Mouse (Mus musculus) thymus, postnatal 4 days (tissue): Measurements from ENCODE around the gene Pla2g2c.

Source experiments
- DNase-seq: peaks from one replicate; pipeline ENCODE4 v3.0.0; 2021

The Pla2g2c gene

GRCm38 (mm10) chr4:138724354-138725126 lies at the start of gene Pla2g2c:
TSS of gene Pla2g2c (plus strand) at chr4:138724792.
- DNase-seq: peak; percentile 36

GRCm38 (mm10) chr4:138676480-138676879 lies 48.1 kb upstream of the Pla2g2c start:
- peak; percentile 38 for DNase-seq

GRCm38 (mm10) chr4:138677579-138677978 lies 47.0 kb upstream of the Pla2g2c start:
- DNase-seq: peak; percentile 10

- no peak for DNase-seq
Observed at GRCm38 (mm10) chr4:138680124-138680523, 44.5 kb upstream of the Pla2g2c start.

- no peak for DNase-seq
Observed at GRCm38 (mm10) chr4:138682760-138683159, 41.8 kb upstream of the Pla2g2c start.

- DNase-seq: no peak
Observed at GRCm38 (mm10) chr4:138685813-138686212, 38.8 kb upstream of the Pla2g2c start.

GRCm38 (mm10) chr4:138689094-138689512 lies 35.5 kb upstream of the Pla2g2c start:
- no peak for DNase-seq

- no peak for DNase-seq
Observed at GRCm38 (mm10) chr4:138690561-138690960, 34.0 kb upstream of the Pla2g2c start.

- DNase-seq: no peak
Observed at GRCm38 (mm10) chr4:138691443-138692181, 33.0 kb upstream of the Pla2g2c start.

- no peak for DNase-seq
Observed at GRCm38 (mm10) chr4:138693043-138693692, 31.4 kb upstream of the Pla2g2c start.

GRCm38 (mm10) chr4:138696720-138697119 lies 27.9 kb upstream of the Pla2g2c start:
- no peak for DNase-seq

GRCm38 (mm10) chr4:138697166-138697860 lies 27.3 kb upstream of the Pla2g2c start:
- DNase-seq: no peak

GRCm38 (mm10) chr4:138698296-138698695 lies 26.3 kb upstream of the Pla2g2c start:
- DNase-seq: no peak

- DNase-seq: peak; percentile 53
Observed at GRCm38 (mm10) chr4:138700184-138700982, 24.2 kb upstream of the Pla2g2c start.

- DNase-seq: no peak
Observed at GRCm38 (mm10) chr4:138701111-138701510, 23.5 kb upstream of the Pla2g2c start.

- no peak for DNase-seq
Observed at GRCm38 (mm10) chr4:138702031-138702430, 22.6 kb upstream of the Pla2g2c start.

GRCm38 (mm10) chr4:138702528-138702927 lies 22.1 kb upstream of the Pla2g2c start:
- no peak for DNase-seq

- no peak for DNase-seq
Observed at GRCm38 (mm10) chr4:138703591-138703990, 21.0 kb upstream of the Pla2g2c start.

- DNase-seq: no peak
Observed at GRCm38 (mm10) chr4:138704169-138704568, 20.4 kb upstream of the Pla2g2c start.

- DNase-seq: no peak
Observed at GRCm38 (mm10) chr4:138706620-138707019, 18.0 kb upstream of the Pla2g2c start.

GRCm38 (mm10) chr4:138708636-138709035 lies 16.0 kb upstream of the Pla2g2c start:
- DNase-seq: peak; percentile 83

- DNase-seq: no peak
Observed at GRCm38 (mm10) chr4:138709246-138709645, 15.3 kb upstream of the Pla2g2c start.
